Mouse (Mus musculus): ENCODE measurements around the gene Gm21987. TPM values are rescaled to one million over a fixed set of nuclear protein-coding genes. Genes with fewer than 3 reads are reported as not detected.
"Not testable (repeated sequence)": the region's sequence is repeated elsewhere in the genome, so short reads cannot be mapped to it uniquely, and the experiment has no call there.

Gene Gm21987
- polyA plus RNA-seq, 1 experiment from 2014 or later = not detected

GRCm38 (mm10) chr16:38326778-38327397 is 20.0 kb upstream of the Gm21987 start:
- WGBS = 82% methylated on average over 11 of the region's 11 CpGs
- Histone ChIP-seq H3K27ac (no peak overlapping the region), H3K36me3 (no peaks in the 10 kb centered on the region), H3K4me1 (replicated peaks) (no peaks in the 10 kb centered on the region), H3K4me3 (no peak overlapping the region), H3K9me3 (no peaks in the 10 kb centered on the region), H3K27me3 (ENCODE audit: insufficient read depth, poor library complexity, severe bottlenecking) (no peaks in the 10 kb centered on the region)
- DNase-seq (ENCODE audit: low spot score) = no peak

- WGBS = 86% methylated on average over 3 of the region's 3 CpGs
Measured at GRCm38 (mm10) chr16:38329340-38329739, 17.5 kb upstream of the Gm21987 start.

GRCm38 (mm10) chr16:38334431-38334830 is 12.4 kb upstream of the Gm21987 start:
- Histone ChIP-seq H3K27ac (no peak overlapping the region), H3K9me3 (no peaks in the 10 kb centered on the region), H3K4me3 (no peak overlapping the region), H3K4me1 (replicated peaks) (no peaks in the 10 kb centered on the region), H3K27me3 (ENCODE audit: insufficient read depth, poor library complexity, severe bottlenecking) (no peaks in the 10 kb centered on the region), H3K36me3 (no peaks in the 10 kb centered on the region)
- WGBS = 45% methylated on average over 6 of the region's 6 CpGs
- no peak for DNase-seq (ENCODE audit: low spot score)

More at GRCm38 (mm10) chr16:38329340-38329739, 17.5 kb upstream of the Gm21987 start:
- H3K27me3 ChIP-seq (ENCODE audit: insufficient read depth, poor library complexity, severe bottlenecking) = no peaks in the 10 kb centered on the region
- H3K9me3 ChIP-seq = no peaks in the 10 kb centered on the region
- no peak overlapping the region for H3K27ac ChIP-seq
- H3K4me3 ChIP-seq = no peak overlapping the region
- no peaks in the 10 kb centered on the region for H3K36me3 ChIP-seq
- no peak for DNase-seq (ENCODE audit: low spot score)
- H3K4me1 ChIP-seq (replicated peaks) = no peaks in the 10 kb centered on the region

GRCm38 (mm10) chr16:38338077-38338476 is 8.8 kb upstream of the Gm21987 start:
- not testable (repeated sequence) for H3K9me3 ChIP-seq; H3K4me3 ChIP-seq; H3K27ac ChIP-seq; H3K27me3 ChIP-seq (ENCODE audit: insufficient read depth, poor library complexity, severe bottlenecking); H3K36me3 ChIP-seq; DNase-seq (ENCODE audit: low spot score)
- peaks cover 11% of the 10 kb centered on the region for H3K4me1 ChIP-seq (replicated peaks)
- WGBS = 85% methylated on average over 4 of the region's 4 CpGs

GRCm38 (mm10) chr16:38341396-38342324 is 5.2 kb upstream of the Gm21987 start, which contains the start of gene Maats1:
Maats1 (minus strand) TSS chr16:38342143.
- peak; percentile 92 for DNase-seq (ENCODE audit: low spot score)
- H3K4me3 ChIP-seq = peak within 1 kb of the TSS; percentile 56
- H3K4me1 ChIP-seq (replicated peaks) = peaks cover 14% of the 10 kb centered on the region
- peak within 1 kb of the TSS; percentile 81 for H3K27ac ChIP-seq
- H3K27me3 ChIP-seq (ENCODE audit: insufficient read depth, poor library complexity, severe bottlenecking) = no peaks in the 10 kb centered on the region
- no peaks in the 10 kb centered on the region for H3K9me3 ChIP-seq
- H3K36me3 ChIP-seq = no peaks in the 10 kb centered on the region
- 8% methylated on average over 30 of the region's 30 CpGs for WGBS

GRCm38 (mm10) chr16:38344941-38345725 is 1.7 kb upstream of the Gm21987 start:
- Histone ChIP-seq H3K9me3 (no peaks in the 10 kb centered on the region), H3K4me1 (replicated peaks) (peaks cover 26% of the 10 kb centered on the region), H3K27ac (no peak overlapping the region), H3K36me3 (peaks cover 13% of the 10 kb centered on the region), H3K27me3 (ENCODE audit: insufficient read depth, poor library complexity, severe bottlenecking) (no peaks in the 10 kb centered on the region), H3K4me3 (no peak overlapping the region)
- peak; percentile 38 for DNase-seq (ENCODE audit: low spot score)
- 88% methylated on average over 3 of the region's 3 CpGs for WGBS

GRCm38 (mm10) chr16:38347588-38347987 is 748 bp downstream of the Gm21987 start:
- Histone ChIP-seq H3K4me1 (replicated peaks) (peaks cover 16% of the 10 kb centered on the region), H3K4me3 (peak overlapping the region; percentile 94), H3K27me3 (ENCODE audit: insufficient read depth, poor library complexity, severe bottlenecking) (no peaks in the 10 kb centered on the region), H3K9me3 (no peaks in the 10 kb centered on the region), H3K27ac (peak overlapping the region; percentile 91; the same call in 1 of the 2 replicates), H3K36me3 (peaks cover 37% of the 10 kb centered on the region)
- DNase-seq (ENCODE audit: low spot score) = no peak
- 64% methylated on average over 6 of the region's 6 CpGs for WGBS

GRCm38 (mm10) chr16:38348217-38348761 is 1.4 kb downstream of the Gm21987 start:
- H3K27me3 ChIP-seq (ENCODE audit: insufficient read depth, poor library complexity, severe bottlenecking) = no peaks in the 10 kb centered on the region
- H3K4me1 ChIP-seq (replicated peaks) = peaks cover 16% of the 10 kb centered on the region
- H3K4me3 ChIP-seq = no peak overlapping the region
- H3K9me3 ChIP-seq = no peaks in the 10 kb centered on the region
- DNase-seq (ENCODE audit: low spot score) = no peak
- H3K27ac ChIP-seq = no peak overlapping the region
- WGBS = 96% methylated on average over 9 of the region's 9 CpGs
- H3K36me3 ChIP-seq = peaks cover 40% of the 10 kb centered on the region

GRCm38 (mm10) chr16:38349881-38350280 is 3.0 kb downstream of the Gm21987 start:
- Histone ChIP-seq H3K9me3 (no peaks in the 10 kb centered on the region), H3K27ac (no peak overlapping the region), H3K27me3 (ENCODE audit: insufficient read depth, poor library complexity, severe bottlenecking) (no peaks in the 10 kb centered on the region), H3K4me3 (no peak overlapping the region), H3K36me3 (peaks cover 49% of the 10 kb centered on the region), H3K4me1 (replicated peaks) (peaks cover 16% of the 10 kb centered on the region)
- no peak for DNase-seq (ENCODE audit: low spot score)
- 87% methylated on average over 2 of the region's 2 CpGs for WGBS

- Histone ChIP-seq H3K4me3 (no peak overlapping the region), H3K4me1 (replicated peaks) (peaks cover 16% of the 10 kb centered on the region), H3K36me3 (peaks cover 49% of the 10 kb centered on the region), H3K27me3 (ENCODE audit: insufficient read depth, poor library complexity, severe bottlenecking) (no peaks in the 10 kb centered on the region), H3K27ac (no peak overlapping the region), H3K9me3 (no peaks in the 10 kb centered on the region)
- no peak for DNase-seq (ENCODE audit: low spot score)
- 87% methylated on average over 7 of the region's 7 CpGs for WGBS
Measured at GRCm38 (mm10) chr16:38350361-38350855, 3.6 kb downstream of the Gm21987 start.

- WGBS = 84% methylated on average over 6 of the region's 6 CpGs
Measured at GRCm38 (mm10) chr16:38350939-38351338, 4.1 kb downstream of the Gm21987 start.

GRCm38 (mm10) chr16:38352031-38352430 is 5.2 kb downstream of the Gm21987 start:
- WGBS = 88% methylated on average over 7 of the region's 7 CpGs
- H3K27ac ChIP-seq = no peak overlapping the region
- H3K4me1 ChIP-seq (replicated peaks) = peaks cover 12% of the 10 kb centered on the region
- DNase-seq (ENCODE audit: low spot score) = no peak
- H3K36me3 ChIP-seq = peaks cover 53% of the 10 kb centered on the region
- H3K9me3 ChIP-seq = no peaks in the 10 kb centered on the region
- no peaks in the 10 kb centered on the region for H3K27me3 ChIP-seq (ENCODE audit: insufficient read depth, poor library complexity, severe bottlenecking)
- H3K4me3 ChIP-seq = no peak overlapping the region

More at GRCm38 (mm10) chr16:38350939-38351338, 4.1 kb downstream of the Gm21987 start:
- H3K27ac ChIP-seq = no peak overlapping the region
- H3K9me3 ChIP-seq = no peaks in the 10 kb centered on the region
- no peaks in the 10 kb centered on the region for H3K27me3 ChIP-seq (ENCODE audit: insufficient read depth, poor library complexity, severe bottlenecking)
- H3K36me3 ChIP-seq = peaks cover 49% of the 10 kb centered on the region
- no peak overlapping the region for H3K4me3 ChIP-seq
- no peak for DNase-seq (ENCODE audit: low spot score)
- H3K4me1 ChIP-seq (replicated peaks) = peaks cover 16% of the 10 kb centered on the region
